Mouse (Mus musculus) intestine, embryonic 16.5 days (tissue): Measurements from ENCODE around the gene Pgf. TPM values are rescaled to one million over a fixed set of nuclear protein-coding genes. Genes with fewer than 3 reads are reported as not detected.

Experiments
- ATAC-seq: fragments of 200-750 bp; cut with Nextera tagmentation; 2 replicates; pipeline ENCODE4 v1.8.0; 2017; ENCODE audit warnings: moderate TSS enrichment, moderate library complexity
- H3K27ac ChIP-seq: fragments of 300-500 bp; sonication (generic); 2 replicates; pipeline ENCODE4 v1.5.1; 2014; ENCODE audit warnings: mild to moderate bottlenecking, low read length
- H3K27me3 ChIP-seq: fragments of 300-500 bp; sonication (generic); replicated peaks from 2 replicates; pipeline ENCODE4 v1.6.1; 2014; ENCODE audit warnings: low read length, control low read depth, mixed read lengths; ENCODE audit not compliant: control insufficient read depth, insufficient read depth
- H3K36me3 ChIP-seq: fragments of 300-500 bp; sonication (generic); 2 replicates; pipeline ENCODE4 v1.6.1; 2014; ENCODE audit warnings: low read length, control low read depth; ENCODE audit not compliant: control insufficient read depth, insufficient read depth
- H3K4me1 ChIP-seq: fragments of 300-500 bp; sonication (generic); 2 replicates; pipeline ENCODE4 v1.6.1; 2014; ENCODE audit warnings: low read length, control low read depth, mixed read lengths; ENCODE audit not compliant: control insufficient read depth, insufficient read depth
- H3K4me2 ChIP-seq: fragments of 300-500 bp; sonication (generic); 2 replicates; pipeline ENCODE4 v1.6.1; 2014; ENCODE audit warnings: low read depth, low read length, control low read depth
- H3K4me3 ChIP-seq: fragments of 300-500 bp; sonication (generic); 2 replicates; pipeline ENCODE4 v1.5.1; 2014; ENCODE audit warnings: mild to moderate bottlenecking, low read length
- H3K9ac ChIP-seq: fragments of 300-500 bp; sonication (generic); 2 replicates; pipeline ENCODE4 v1.6.1; 2014; ENCODE audit warnings: low read depth, low read length
- H3K9me3 ChIP-seq: fragments of 300-500 bp; sonication (generic); 2 replicates; pipeline ENCODE4 v1.6.1; 2016; ENCODE audit warnings: low read length, control low read depth; ENCODE audit not compliant: control insufficient read depth
- WGBS: fragments of 180-500 bp; shearing (Covaris S2); extraction: QIAGEN DNeasy Blood & Tissue Kit; methylation state at CpG from one replicate; pipeline ENCODE4 v1.1.7; 2014; 5-methylcytosine and 5-hydroxymethylcytosine counted together
- polyA plus RNA-seq: library from polyadenylated mRNA; unstranded; fragments of >200 nt; fragmentation: Nextera tagmentation; extraction: Ambion mirVana; gene quantifications from 2 replicates; pipeline ENCODE4 v1.2.1, GENCODE M21; 2015

Pgf gene
- polyA plus RNA-seq, 1 experiment from 2014 or later, result 12.4 TPM

GRCm38 (mm10) chr12:85124751-85125150 lies 52.8 kb downstream of the Pgf start:
- no peak for ATAC-seq
- Histone ChIP-seq H3K27me3 (no peaks in the 10 kb centered on the region), H3K9ac (no peak overlapping the region), H3K9me3 (no peaks in the 10 kb centered on the region), H3K4me1 (no peaks in the 10 kb centered on the region), H3K4me2 (no peak overlapping the region), H3K27ac (no peak overlapping the region), H3K36me3 (peaks cover 31% of the 10 kb centered on the region), H3K4me3 (no peak overlapping the region)
- 91% methylated on average over 5 of the region's 5 CpGs for WGBS

DNA sequence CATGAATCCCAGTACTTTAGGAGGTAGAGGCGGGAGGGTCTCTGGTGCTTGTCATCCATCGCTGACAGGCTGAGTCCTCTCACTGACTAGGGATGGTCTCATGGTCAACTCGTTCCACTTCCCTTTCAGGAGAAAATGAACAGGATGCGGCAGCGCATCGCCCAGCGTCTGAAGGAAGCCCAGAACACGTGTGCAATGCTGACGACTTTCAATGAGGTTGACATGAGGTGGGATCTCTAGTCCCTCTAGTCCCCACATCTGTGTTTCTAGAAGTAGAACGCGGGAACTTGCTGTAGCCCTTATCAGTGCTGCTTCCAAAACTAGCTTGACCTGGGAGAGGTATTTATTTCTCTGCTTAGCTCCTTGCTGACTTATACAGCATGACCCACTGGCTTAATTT lies 53.9 kb downstream of the Pgf start:
- Histone ChIP-seq H3K4me2 (no peak overlapping the region), H3K36me3 (peaks cover 30% of the 10 kb centered on the region), H3K4me3 (no peak overlapping the region), H3K27me3 (no peaks in the 10 kb centered on the region), H3K27ac (no peak overlapping the region), H3K9ac (no peak overlapping the region), H3K9me3 (no peaks in the 10 kb centered on the region), H3K4me1 (no peaks in the 10 kb centered on the region)
- no peak for ATAC-seq
- 87% methylated on average over 11 of the region's 11 CpGs for WGBS

GRCm38 (mm10) chr12:85123108-85123530 lies 54.5 kb downstream of the Pgf start:
- Histone ChIP-seq H3K4me3 (no peak overlapping the region), H3K36me3 (peaks cover 28% of the 10 kb centered on the region), H3K9ac (no peak overlapping the region), H3K27me3 (no peaks in the 10 kb centered on the region), H3K4me2 (no peak overlapping the region), H3K27ac (no peak overlapping the region), H3K4me1 (no peaks in the 10 kb centered on the region), H3K9me3 (no peaks in the 10 kb centered on the region)
- WGBS, result 95% methylated on average over 9 of the region's 9 CpGs
- ATAC-seq, result no peak

DNA sequence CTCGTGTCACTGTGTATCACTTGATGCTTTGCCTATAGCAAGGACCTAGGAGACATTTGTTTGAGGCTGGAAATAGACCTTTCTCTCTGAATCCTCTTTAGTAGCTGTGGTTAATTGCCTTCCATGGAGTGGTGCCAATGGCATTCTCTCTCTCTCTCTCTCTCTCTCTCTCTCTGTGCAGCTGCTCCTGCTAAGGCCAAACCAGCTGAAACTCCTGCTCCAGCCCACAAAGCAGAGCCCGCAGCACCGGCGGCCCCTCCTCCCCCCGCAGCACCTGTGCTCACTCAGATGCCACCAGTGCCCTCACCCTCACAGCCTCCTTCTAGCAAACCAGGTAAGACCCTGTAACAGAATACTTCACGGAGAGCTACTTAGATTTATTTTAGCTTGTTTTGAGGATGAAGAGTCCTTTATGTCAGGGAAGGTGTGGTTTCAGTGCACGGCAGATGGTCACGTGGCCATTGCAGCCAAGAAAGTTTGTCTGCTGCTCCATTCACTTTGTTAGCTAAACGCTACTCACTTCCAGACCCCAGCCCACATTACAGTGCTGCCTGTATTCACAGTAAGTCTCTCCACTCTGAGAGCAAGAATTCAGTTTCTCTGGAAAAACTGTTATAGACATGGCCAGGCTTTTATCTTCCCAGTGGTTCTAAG lies 55.7 kb downstream of the Pgf start:
- Histone ChIP-seq H3K4me1 (no peaks in the 10 kb centered on the region), H3K27me3 (no peaks in the 10 kb centered on the region), H3K4me3 (no peak overlapping the region), H3K27ac (no peak overlapping the region), H3K9me3 (no peaks in the 10 kb centered on the region), H3K4me2 (no peak overlapping the region), H3K9ac (no peak overlapping the region), H3K36me3 (peaks cover 27% of the 10 kb centered on the region; the same call in 1 of the 2 replicates)
- 88% methylated on average over 9 of the region's 9 CpGs for WGBS
- no peak for ATAC-seq

Other genes with a start within 250 kb of the Pgf start
- gene Fcf1, start 206.9 kb downstream of the Pgf start, polyA plus RNA-seq, result 123 and 134 TPM in 2 replicates
- gene Arel1, start 206.9 kb downstream of the Pgf start, polyA plus RNA-seq, result 8.0 and 8.5 TPM in 2 replicates
- 17.7 and 18.5 TPM in 2 replicates for gene Ylpm1, start 181.5 kb downstream of the Pgf start, polyA plus RNA-seq
- 1.7 and 2.3 TPM in 2 replicates for gene Prox2, start 67.0 kb downstream of the Pgf start, polyA plus RNA-seq
- gene Dlst, start 67.0 kb downstream of the Pgf start, polyA plus RNA-seq, result 146 and 158 TPM in 2 replicates
- gene Rps6kl1, start 26.5 kb downstream of the Pgf start, polyA plus RNA-seq, result 2.4 TPM in 2 replicates
- 67.6 and 74.8 TPM in 2 replicates for gene Eif2b2, start 41.7 kb upstream of the Pgf start, polyA plus RNA-seq
- gene Mlh3, start 92.8 kb upstream of the Pgf start, polyA plus RNA-seq, result 5.5 and 5.7 TPM in 2 replicates
- gene Acyp1, start 110.6 kb upstream of the Pgf start, polyA plus RNA-seq, result 50.2 and 52.3 TPM in 2 replicates
- gene Zc2hc1c, start 110.8 kb upstream of the Pgf start, polyA plus RNA-seq, result 1.5 TPM in 2 replicates
- 13.2 and 15.9 TPM in 2 replicates for gene Nek9, start 161.6 kb upstream of the Pgf start, polyA plus RNA-seq
- 346 and 352 TPM in 2 replicates for gene Tmed10, start 197.1 kb upstream of the Pgf start, polyA plus RNA-seq